Mouse (Mus musculus): ENCODE data around the gene Txlng. TPM values are rescaled to one million over a fixed set of nuclear protein-coding genes. Genes with fewer than 3 reads are reported as not detected.
A peak's percentile ranks its signal among the peaks of the same experiment; 100 is the strongest.

The Txlng gene
- total RNA-seq, 2 experiments from 2014 or later = 16.9 to 18.5 TPM

- peak; percentile 77 to 85 for DNase-seq (ENCODE audit: low spot score in 2 of 2)
Measured at GRCm38 (mm10) chrX:162760115-162760942, 68.9 kb downstream of the Txlng start, which contains the start of gene Rbbp7. TSS of gene Rbbp7 (plus strand) at chrX:162760402.

GRCm38 (mm10) chrX:162759251-162760114 is 69.8 kb downstream of the Txlng start:
- DNase-seq (ENCODE audit: low spot score in 2 of 2) = peak in 1 of 2 experiments; percentile 20

GRCm38 (mm10) chrX:162756058-162756457 is 73.2 kb downstream of the Txlng start:
- DNase-seq (ENCODE audit: low spot score in 2 of 2) = no peak

GRCm38 (mm10) chrX:162754314-162754713 is 74.9 kb downstream of the Txlng start:
- no peak for DNase-seq (ENCODE audit: low spot score in 2 of 2)

- no peak for DNase-seq (ENCODE audit: low spot score in 2 of 2)
Measured at GRCm38 (mm10) chrX:162752418-162752817, 76.8 kb downstream of the Txlng start.

- no peak for DNase-seq (ENCODE audit: low spot score in 2 of 2)
Measured at GRCm38 (mm10) chrX:162748696-162749420, 80.4 kb downstream of the Txlng start.

GRCm38 (mm10) chrX:162736140-162736659 is 93.1 kb downstream of the Txlng start:
- peak in 1 of 2 experiments; percentile 18 for DNase-seq (ENCODE audit: low spot score in 2 of 2)

GRCm38 (mm10) chrX:162734997-162735929 is 94.0 kb downstream of the Txlng start:
- DNase-seq (ENCODE audit: low spot score in 2 of 2) = peak; percentile 48 to 51

GRCm38 (mm10) chrX:162730031-162730430 is 99.2 kb downstream of the Txlng start:
- no peak for DNase-seq (ENCODE audit: low spot score in 2 of 2)

Small RNA genes lying within 50 kb of the gene (microRNA-seq; reads per million reads assigned to microRNA genes)
- gene Mir3473a (ENCODE audit: borderline number of aligned reads in 2 of 2) = 0 reads per million in 2 experiments

Other genes starting within 250 kb of the Txlng start
- 1 to 10 TPM; 2.5 to 3.0 TPM for gene Reps2, start 185.8 kb downstream of the Txlng start, total RNA-seq (2021)
- gene Rbbp7, start 69.1 kb downstream of the Txlng start, total RNA-seq (2021) = 100 to 1,000 TPM; 155 to 173 TPM
- gene Syap1, start 59.0 kb upstream of the Txlng start, total RNA-seq (2021) = 10 to 100 TPM; 80.0 to 91.6 TPM
- 10 to 100 TPM; 44.2 to 68.2 TPM for gene Ctps2, start 71.8 kb upstream of the Txlng start, total RNA-seq (2021)
- gene S100g, start 135.1 kb upstream of the Txlng start, total RNA-seq (2021) = not detected